Mouse (Mus musculus) megakaryocyte, embryonic 14.5 days (primary cell): ENCODE measurements around the gene Acbd4.

Source experiments
- FLI1 ChIP-seq: IDR thresholded peaks from 2 replicates; pipeline ENCODE4 v1.6.1; 2012; ENCODE audit warnings: low read length, inconsistent platforms, mixed read lengths
- GATA1 ChIP-seq: IDR thresholded peaks from 3 replicates; pipeline ENCODE4 v1.6.1; 2012; ENCODE audit warnings: mixed read lengths, low read length, inconsistent platforms, borderline replicate concordance

DNA sequence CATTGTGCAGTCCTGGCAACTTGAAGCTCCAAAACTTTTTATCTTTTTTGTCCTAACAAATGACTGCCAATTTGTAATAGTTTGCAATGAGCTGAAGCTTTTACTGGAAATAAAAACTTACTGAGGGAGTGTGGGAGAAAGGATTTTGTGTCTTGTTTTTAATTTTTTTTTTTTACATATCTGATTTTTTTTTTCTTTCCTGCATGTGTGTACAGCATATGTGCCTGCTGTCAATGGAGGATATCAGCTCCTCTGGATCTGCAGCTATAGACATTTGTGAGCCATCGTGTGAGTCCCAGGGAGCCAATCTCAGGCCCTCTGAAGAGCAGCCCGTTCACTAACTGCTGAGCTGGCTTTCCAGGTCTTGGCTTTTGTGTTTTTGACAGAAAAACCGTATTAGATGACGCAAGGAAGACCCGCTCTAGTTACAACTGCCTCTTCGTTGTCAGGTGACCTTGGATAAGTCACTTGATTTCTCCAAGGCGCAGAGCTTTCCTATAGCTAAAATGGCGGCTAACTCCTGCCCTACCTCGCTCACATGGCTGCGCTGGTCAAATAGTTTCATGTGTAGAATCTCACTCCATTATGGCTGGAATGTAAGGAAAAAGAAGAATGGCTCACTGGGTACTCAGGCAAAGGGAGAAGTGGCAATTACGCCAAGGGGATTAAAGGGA lies 12.9 kb downstream of the Acbd4 start:
- TF ChIP-seq GATA1 (no peak), FLI1 (no peak)
